Mouse (Mus musculus): Measurements from ENCODE around the gene Spi1.
"Not testable (repeated sequence)": the region's sequence is repeated elsewhere in the genome, so short reads cannot be mapped to it uniquely, and the experiment has no call there.

Spi1 gene

GRCm38 (mm10) chr2:91081775-91082695 is at the start of gene Spi1:
TSS of gene Spi1 (plus strand) at chr2:91082390.
- CTCF ChIA-PET = interaction anchor here (1.9 kb wide), 1 partner anchor 9 kb away, joined by 7 read pairs; no protein-coding TSS in a partner anchor

GRCm38 (mm10) chr2:91033000-91033399 is 49.2 kb upstream of the Spi1 start:
- CTCF ChIA-PET = no interaction called here

- CTCF ChIA-PET = no interaction called here
These were observed 46.8 kb upstream of the Spi1 start, which contains the start of gene Rapsn for GRCm38 (mm10) chr2:91035385-91035784. TSS of gene Rapsn (plus strand) at chr2:91035620.

GRCm38 (mm10) chr2:91041786-91042185 is 40.4 kb upstream of the Spi1 start:
- CTCF ChIA-PET = no interaction called here

- CTCF ChIA-PET = no interaction called here
These were observed 39.4 kb upstream of the Spi1 start for GRCm38 (mm10) chr2:91042651-91043398.

GRCm38 (mm10) chr2:91044727-91045126 is 37.5 kb upstream of the Spi1 start:
- CTCF ChIA-PET = interaction anchor here (0.6 kb wide), 1 partner anchor 500 kb away, joined by 5 read pairs; no protein-coding TSS in a partner anchor

GRCm38 (mm10) chr2:91045805-91046204 is 36.4 kb upstream of the Spi1 start:
- CTCF ChIA-PET = not testable (repeated sequence)

GRCm38 (mm10) chr2:91047359-91047758 is 34.8 kb upstream of the Spi1 start:
- CTCF ChIA-PET = no interaction called here

- CTCF ChIA-PET = no interaction called here
These were observed 30.3 kb upstream of the Spi1 start for GRCm38 (mm10) chr2:91051917-91052316.

- CTCF ChIA-PET = no interaction called here
These were observed 29.4 kb upstream of the Spi1 start for GRCm38 (mm10) chr2:91052752-91053151.

- CTCF ChIA-PET = no interaction called here
These were observed 28.8 kb upstream of the Spi1 start for GRCm38 (mm10) chr2:91053181-91053933.

- CTCF ChIA-PET = interaction anchor here (0.6 to 0.7 kb wide), 2 partner anchors 114 to 154 kb away, joined by 3 read pairs; no protein-coding TSS in a partner anchor
These were observed 28.2 kb upstream of the Spi1 start, which contains the start of gene Psmc3 for GRCm38 (mm10) chr2:91053934-91054382. TSS of gene Psmc3 (plus strand) at chr2:91054009.

GRCm38 (mm10) chr2:91058435-91058834 is 23.8 kb upstream of the Spi1 start:
- CTCF ChIA-PET = no interaction called here

- CTCF ChIA-PET = no interaction called here
These were observed 22.8 kb upstream of the Spi1 start for GRCm38 (mm10) chr2:91059376-91059775.

GRCm38 (mm10) chr2:91060544-91061355 is 21.4 kb upstream of the Spi1 start:
- CTCF ChIA-PET = interaction anchor here (0.6 kb wide), 1 partner anchor 41 kb away, joined by 3 read pairs; no protein-coding TSS in a partner anchor

- CTCF ChIA-PET = no interaction called here
These were observed 20.2 kb upstream of the Spi1 start for GRCm38 (mm10) chr2:91061849-91062481.

- CTCF ChIA-PET = no interaction called here
These were observed 19.2 kb upstream of the Spi1 start for GRCm38 (mm10) chr2:91062779-91063606.

- CTCF ChIA-PET = interaction anchor here (0.7 kb wide), 1 partner anchor 1386 kb away, joined by 3 read pairs; no protein-coding TSS in a partner anchor
These were observed 18.0 kb upstream of the Spi1 start for GRCm38 (mm10) chr2:91064211-91064610.

- CTCF ChIA-PET = interaction anchor here (1.0 kb wide), 1 partner anchor 38 kb away, joined by 4 read pairs; no protein-coding TSS in a partner anchor
These were observed 16.6 kb upstream of the Spi1 start for GRCm38 (mm10) chr2:91065544-91065943.
